Mouse (Mus musculus): ENCODE results near the gene Zfp46. TPM values are rescaled to one million over a fixed set of nuclear protein-coding genes. Genes with fewer than 3 reads are reported as not detected.
A peak's percentile ranks its signal among the peaks of the same experiment; 100 is the strongest.

The Zfp46 gene
- total and polyA plus RNA-seq, 3 experiments, result 11.2 to 17.3 (median 17.2) TPM

DNA sequence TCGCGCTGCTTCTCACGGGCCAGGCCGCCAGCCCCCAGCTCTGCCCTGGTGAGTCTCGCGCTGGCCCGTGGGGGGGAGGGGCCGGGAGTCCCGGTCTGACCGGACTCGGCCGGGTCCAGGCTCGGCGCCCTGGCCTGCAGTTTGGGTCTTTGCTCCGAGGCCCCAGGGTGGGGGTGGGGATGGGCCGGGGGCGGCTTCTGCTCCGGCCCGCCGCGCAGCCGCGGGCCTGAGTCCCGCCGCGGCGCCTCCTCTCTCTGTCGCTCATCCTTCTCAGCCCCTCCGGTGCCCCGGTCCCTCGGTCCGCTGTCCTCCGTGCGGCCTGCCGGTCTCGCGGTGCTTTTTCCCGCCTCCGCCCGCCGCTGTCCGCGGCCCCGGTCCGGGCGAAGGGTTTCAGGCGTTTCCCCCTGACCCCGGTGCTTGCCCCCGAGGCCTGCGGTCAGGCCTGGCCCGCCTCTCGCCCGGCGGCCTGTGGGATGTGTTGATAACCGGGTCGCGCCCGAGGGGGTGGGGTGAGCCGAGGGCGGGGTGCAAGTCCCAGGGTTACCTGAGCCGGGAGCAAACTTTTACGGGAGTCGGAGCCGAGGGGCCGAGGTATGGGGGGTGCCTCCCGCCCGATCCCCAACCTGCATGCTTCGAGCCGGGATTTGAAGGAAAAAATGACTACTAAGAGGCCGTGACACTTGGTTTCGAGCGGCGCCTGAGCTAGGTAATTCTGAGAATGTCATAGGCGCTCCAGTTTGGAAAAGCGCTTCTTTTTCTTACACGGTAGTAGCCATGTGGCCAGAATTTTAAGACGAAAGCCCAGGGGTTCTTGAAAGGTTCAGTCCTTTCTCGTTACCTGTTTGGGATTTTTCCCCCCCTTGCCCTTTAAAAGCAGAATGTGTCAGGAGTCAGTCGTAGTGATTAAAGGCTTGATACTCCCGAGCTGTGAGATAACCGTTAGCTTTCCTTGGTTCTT, 26.8 kb downstream of the Zfp46 start:
- DNase-seq, result peak; percentile 79

DNA sequence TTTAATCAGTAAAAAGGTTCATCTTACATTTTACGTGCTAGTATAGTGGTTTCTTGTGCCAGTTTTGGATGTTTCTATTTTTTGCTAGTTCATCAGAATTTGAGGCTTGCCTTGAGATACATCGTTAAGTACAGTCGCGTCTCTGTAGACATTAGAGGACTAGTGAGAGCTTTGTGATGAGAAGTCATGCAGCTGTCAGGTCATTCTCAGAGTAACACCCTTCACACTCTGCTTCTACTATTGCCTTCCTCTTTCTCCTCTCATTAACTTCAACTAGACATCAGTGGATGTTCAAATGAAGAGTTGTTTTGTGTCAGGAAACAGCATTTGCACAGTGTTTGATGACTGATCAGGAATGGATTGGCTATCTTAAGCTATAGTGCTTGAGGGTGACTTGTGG, 28.1 kb downstream of the Zfp46 start:
- DNase-seq, result no peak

DNA sequence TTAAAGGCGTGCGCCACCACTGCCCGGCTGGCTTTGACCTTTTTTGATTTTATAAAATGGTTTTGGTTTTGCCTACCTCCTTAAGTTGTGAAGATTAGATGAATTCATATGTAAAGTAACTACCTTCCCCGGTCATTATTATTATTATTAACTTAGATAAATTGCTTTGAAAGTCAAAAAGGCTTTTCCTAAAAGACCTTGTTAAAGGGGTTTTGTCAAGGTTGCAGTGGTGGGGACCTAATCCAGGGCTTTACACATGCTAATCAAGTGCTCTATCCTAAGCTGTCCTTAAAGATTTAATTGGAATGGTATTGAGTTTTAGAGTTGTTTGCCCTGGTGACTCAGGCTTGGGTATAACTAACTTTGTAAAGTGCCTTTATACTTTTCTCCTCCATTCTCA, 33.2 kb downstream of the Zfp46 start:
- no peak for DNase-seq

DNA sequence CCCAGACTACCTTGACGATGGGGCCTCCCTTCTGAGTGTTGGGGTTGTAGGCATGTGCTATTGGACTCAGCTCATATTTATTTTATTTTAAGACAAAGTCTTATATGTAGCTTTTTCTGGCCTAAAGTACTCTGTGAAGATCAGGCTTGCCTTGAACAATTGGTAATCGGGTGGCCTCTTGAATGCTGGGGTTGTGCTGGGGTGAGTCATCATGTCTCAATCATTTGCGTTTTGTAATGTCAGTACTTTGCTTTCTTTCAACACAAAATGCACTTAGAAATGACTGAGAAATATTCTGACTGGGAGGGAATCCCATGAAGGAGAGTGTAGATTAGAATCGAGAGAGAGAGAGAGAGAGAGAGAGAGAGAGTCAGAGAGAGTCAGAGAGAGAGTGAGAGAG, 35.5 kb downstream of the Zfp46 start:
- peak; percentile 54 for DNase-seq

DNA sequence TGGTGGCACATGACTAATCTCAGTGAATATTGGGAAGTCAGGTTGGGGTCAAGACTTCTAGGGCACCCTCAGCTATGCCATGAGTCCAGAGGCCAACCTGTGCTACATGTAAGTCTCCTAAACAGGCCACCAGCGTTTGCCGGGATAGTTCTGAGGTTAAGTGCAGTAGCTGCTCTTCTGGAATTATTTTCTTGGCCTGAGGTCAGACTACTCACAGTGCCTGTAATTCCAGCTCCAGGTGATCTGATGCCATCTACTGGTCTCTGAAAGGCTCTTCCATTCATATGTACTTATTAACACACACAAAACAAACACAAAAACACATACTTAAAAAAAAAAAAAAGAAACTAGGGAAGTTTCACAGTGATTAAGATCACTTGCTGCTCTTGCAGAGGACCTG, 39.7 kb downstream of the Zfp46 start:
- peak; percentile 25 for DNase-seq

DNA sequence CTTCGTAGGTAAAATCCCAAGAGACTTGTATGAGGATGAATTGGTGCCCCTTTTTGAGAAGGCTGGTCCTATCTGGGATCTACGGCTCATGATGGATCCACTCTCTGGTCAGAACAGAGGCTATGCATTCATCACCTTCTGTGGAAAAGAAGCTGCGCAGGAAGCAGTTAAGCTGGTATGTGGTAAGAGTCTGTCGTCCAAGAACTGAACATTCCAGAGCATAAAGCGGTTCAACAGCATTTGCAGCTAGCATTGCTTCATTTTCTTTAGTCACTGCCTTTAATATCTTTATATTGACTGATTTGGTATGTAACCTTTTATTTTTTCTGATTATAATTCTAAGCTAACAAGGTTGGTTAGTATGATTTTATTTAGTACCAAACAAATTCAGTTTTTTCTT, 42.8 kb downstream of the Zfp46 start:
- no peak for DNase-seq

DNA sequence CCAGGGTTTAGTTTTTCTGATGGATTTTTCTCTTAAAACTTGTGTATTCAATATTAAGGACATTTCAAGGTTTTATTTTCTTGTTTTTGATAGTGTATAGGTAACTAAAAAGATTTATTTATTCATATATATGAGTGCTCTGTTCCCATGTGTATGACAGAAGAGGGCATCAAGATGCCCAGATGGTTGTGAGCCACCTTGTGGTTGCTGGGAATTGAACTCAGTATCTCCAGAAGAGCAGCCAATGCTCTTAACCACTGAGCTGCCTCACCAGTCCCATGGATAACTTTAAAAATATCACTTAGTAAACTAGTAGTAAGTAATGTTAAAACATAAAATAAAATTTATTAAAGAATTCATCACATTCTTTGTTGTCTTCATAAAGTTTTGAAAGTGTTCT, 43.6 kb downstream of the Zfp46 start:
- DNase-seq, result no peak

DNA sequence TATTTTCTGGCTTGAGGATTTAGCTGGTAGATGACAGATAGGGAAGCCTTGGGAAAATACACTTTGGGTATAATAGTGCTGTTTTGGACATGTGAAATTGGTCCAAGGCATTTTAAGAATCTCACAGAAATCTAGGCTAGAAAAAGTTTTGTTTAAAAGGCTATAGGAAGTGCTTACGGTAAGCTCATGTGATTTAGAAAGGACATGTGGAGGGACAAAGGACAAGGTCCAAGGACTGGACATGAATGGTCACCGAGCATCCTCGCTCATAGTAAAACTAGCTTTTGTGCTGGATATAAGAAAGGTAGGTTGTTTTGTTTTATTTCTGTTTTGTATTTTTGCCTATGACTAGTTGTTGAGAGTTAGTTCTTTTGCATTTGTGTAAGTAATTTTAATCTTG, 47.2 kb downstream of the Zfp46 start:
- DNase-seq, result no peak

DNA sequence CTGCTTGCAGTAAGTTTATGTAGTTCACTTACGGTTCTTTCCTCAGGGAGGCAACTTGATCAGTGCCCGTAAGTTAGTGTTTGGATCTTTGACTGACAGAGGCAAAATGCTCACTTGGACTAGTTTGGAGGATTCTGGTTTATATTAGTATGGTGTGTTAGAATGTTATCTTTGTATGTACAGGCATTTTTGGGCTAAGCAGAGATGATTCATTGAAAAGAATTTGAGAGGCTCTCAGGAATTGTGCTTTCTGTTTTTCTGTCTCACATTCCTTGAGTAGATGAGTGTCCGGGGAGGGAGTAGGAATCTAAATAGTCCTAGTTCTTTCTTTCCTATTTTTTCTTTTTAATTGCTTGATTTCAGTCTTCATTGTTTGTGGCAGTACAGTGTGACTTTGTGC, 48.7 kb downstream of the Zfp46 start:
- DNase-seq, result no peak

DNA sequence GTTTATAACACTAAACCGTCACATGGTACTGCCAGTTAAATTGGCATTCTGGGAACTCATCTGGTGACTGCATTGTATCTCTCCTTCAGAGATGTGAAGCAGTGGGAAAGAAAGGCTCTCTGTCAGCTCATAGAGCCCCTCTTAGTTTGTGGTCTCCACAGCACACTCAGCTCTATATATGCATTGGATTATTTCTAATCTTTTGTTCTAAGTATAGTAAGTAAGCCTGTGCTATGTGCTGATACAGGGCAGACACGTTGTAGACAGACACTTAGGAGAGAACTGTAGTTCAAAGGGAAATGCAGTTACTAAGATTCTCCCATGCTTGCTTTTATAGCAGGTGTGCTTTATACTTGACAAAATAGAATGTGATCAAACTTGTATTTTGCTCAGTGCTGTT, 50.6 kb downstream of the Zfp46 start:
- DNase-seq, result no peak

DNA sequence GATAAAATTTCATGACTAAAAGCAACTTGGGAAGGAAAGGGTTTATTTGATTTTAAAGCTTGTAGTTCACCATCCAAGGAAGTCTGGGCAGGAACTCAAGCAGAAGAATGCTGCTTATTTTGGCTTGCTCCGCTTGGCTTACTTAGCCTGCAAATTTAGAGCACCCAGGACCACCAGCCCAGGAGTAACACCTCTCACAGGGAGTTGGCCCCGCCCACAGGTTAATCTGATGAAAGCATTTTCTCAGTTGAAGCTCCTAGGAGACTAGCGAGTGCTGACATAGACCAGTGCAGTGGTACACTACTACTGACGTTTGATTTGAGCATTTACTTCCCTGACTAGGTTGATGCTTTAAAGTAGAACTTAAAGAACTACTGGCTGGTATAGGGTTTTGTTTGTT, 52.6 kb downstream of the Zfp46 start:
- no peak for DNase-seq

Other genes starting within 250 kb of the Zfp46 start
- gene Rpl11, start 231.3 kb upstream of the Zfp46 start, total RNA-seq (2021), result 100 to 1,000 TPM; 582 to 615 TPM
- 162 and 164 TPM in 2 replicates for gene Rpl11, start 231.3 kb upstream of the Zfp46 start, polyA plus RNA-seq (2012; rRNA removed)
- gene Id3, start 141.2 kb upstream of the Zfp46 start, total RNA-seq (2021), result 10 to 100 TPM; 31.5 to 70.5 TPM
- 235 and 298 TPM in 2 replicates for gene Id3, start 141.2 kb upstream of the Zfp46 start, polyA plus RNA-seq (2012; rRNA removed)
- gene E2f2, start 112.3 kb upstream of the Zfp46 start, total RNA-seq (2021), result 1 to 10 TPM; 1.8 to 5.1 TPM
- gene E2f2, start 112.3 kb upstream of the Zfp46 start, polyA plus RNA-seq (2012; rRNA removed), result 2.9 and 3.0 TPM in 2 replicates
- 1 to 10 TPM; 1.4 to 3.6 TPM for gene Asap3, start 78.3 kb upstream of the Zfp46 start, total RNA-seq (2021)
- gene Asap3, start 78.3 kb upstream of the Zfp46 start, polyA plus RNA-seq (2012; rRNA removed), result 3.2 and 4.2 TPM in 2 replicates
- gene Tcea3, start 37.0 kb upstream of the Zfp46 start, total RNA-seq (2021), result 1 to 10 TPM; 1.7 to 2.7 TPM
- 0.13 and 0.54 TPM in 2 replicates for gene Tcea3, start 37.0 kb upstream of the Zfp46 start, polyA plus RNA-seq (2012; rRNA removed)
- gene Hnrnpr, start 26.3 kb downstream of the Zfp46 start, total RNA-seq (2021), result 10 to 100 TPM; 58.8 to 82.3 TPM
- gene Hnrnpr, start 26.3 kb downstream of the Zfp46 start, polyA plus RNA-seq (2012; rRNA removed), result 2.7 and 2.8 TPM in 2 replicates
- not detected for gene Htr1d, start 138.8 kb downstream of the Zfp46 start, total RNA-seq (2021)
- gene Htr1d, start 138.8 kb downstream of the Zfp46 start, polyA plus RNA-seq (2012; rRNA removed), result 0.07 TPM in 1 of 2 replicates, not detected in the other
- not detected for gene 6030445D17Rik, start 177.6 kb downstream of the Zfp46 start, total RNA-seq (2021)
- 0.18 and 0.36 TPM in 2 replicates for gene 6030445D17Rik, start 177.6 kb downstream of the Zfp46 start, polyA plus RNA-seq (2012; rRNA removed)
- 10 to 100 TPM; 29.3 to 37.1 TPM for gene Luzp1, start 185.1 kb downstream of the Zfp46 start, total RNA-seq (2021)
- gene Luzp1, start 185.1 kb downstream of the Zfp46 start, polyA plus RNA-seq (2012; rRNA removed), result 3.9 and 4.4 TPM in 2 replicates